Mouse (Mus musculus) left cerebral cortex, adult 9 months (tissue): ENCODE measurements around the gene Igsf9b.

Experiments used
- DNase-seq, 2 experiments: peaks; one replicate each; pipeline ENCODE4 v3.0.0; 2022; ENCODE audit warnings: low spot score in 2 of 2

The Igsf9b gene

GRCm38 (mm10) chr9:27330374-27330773, 31.4 kb downstream of the Igsf9b start:
- DNase-seq: no peak

GRCm38 (mm10) chr9:27331538-27331937, 32.5 kb downstream of the Igsf9b start:
- no peak for DNase-seq

- no peak for DNase-seq
Measured at GRCm38 (mm10) chr9:27334895-27335294, 35.9 kb downstream of the Igsf9b start.

GRCm38 (mm10) chr9:27336962-27337636, 38.1 kb downstream of the Igsf9b start:
- DNase-seq: no peak

- no peak for DNase-seq
Measured at GRCm38 (mm10) chr9:27339168-27339567, 40.2 kb downstream of the Igsf9b start.

GRCm38 (mm10) chr9:27346541-27347269, 47.7 kb downstream of the Igsf9b start:
- no peak for DNase-seq

GRCm38 (mm10) chr9:27353082-27353481, 54.1 kb downstream of the Igsf9b start:
- peak in 1 of 2 experiments; percentile 41 for DNase-seq

GRCm38 (mm10) chr9:27357893-27358292, 58.9 kb downstream of the Igsf9b start:
- DNase-seq: no peak

GRCm38 (mm10) chr9:27367231-27367630, 68.2 kb downstream of the Igsf9b start:
- no peak for DNase-seq

GRCm38 (mm10) chr9:27369108-27369507, 70.1 kb downstream of the Igsf9b start:
- no peak for DNase-seq

GRCm38 (mm10) chr9:27375746-27376145, 76.7 kb downstream of the Igsf9b start:
- DNase-seq: no peak

- DNase-seq: no peak
Measured at GRCm38 (mm10) chr9:27386951-27387350, 87.9 kb downstream of the Igsf9b start.

- no peak for DNase-seq
Measured at GRCm38 (mm10) chr9:27396500-27396899, 97.5 kb downstream of the Igsf9b start, which contains the start of gene Spata19. Gene Spata19 (plus strand): TSS chr9:27396800.

- DNase-seq: peak; percentile 45 to 51
Measured at GRCm38 (mm10) chr9:27401169-27401568, 102.2 kb downstream of the Igsf9b start.
